ENCODE assay signal across 8 mouse cellular contexts in genomic region chr10:126986541-126986961, GRCm38 (mm10). TPM values are rescaled to one million over a fixed set of nuclear protein-coding genes. Genes with fewer than 3 reads are reported as not detected.
A peak's percentile ranks its signal among the peaks of the same experiment; 100 is the strongest.
DNase-seq lines count a peak whose midpoint lies in the region; ATAC-seq and TF ChIP-seq lines count a peak whose summit lies in the region.

No protein-coding gene starts in this region.

- H3K27ac ChIP-seq in spleen, adult 2 months (ENCODE audit: insufficient read depth, low read length), result peak overlapping the region; percentile 15; the same call in 1 of the 2 replicates
- H3K27ac ChIP-seq in forebrain, embryonic 12.5 days, result peak overlapping the region; percentile 38
- peak overlapping the region; percentile 92 for H3K27ac ChIP-seq in heart, embryonic 16.5 days (ENCODE audit: low read length)
- H3K27ac ChIP-seq in liver, embryonic 16.5 days (ENCODE audit: low read length), result peak overlapping the region; percentile 33; the same call in 1 of the 2 replicates
- peak overlapping the region; percentile 74 for H3K27ac ChIP-seq in neural tube, embryonic 15.5 days (replicated peaks)

- no peak for TF ChIP-seq POLR2A in spleen, adult 2 months (IDR thresholded peaks at IDR 0.05; ENCODE audit: low read depth, low read length)

- peaks cover 34% of the 10 kb centered on the region; the same call in 1 of the 2 replicates for H3K4me1 ChIP-seq in spleen, adult 2 months (ENCODE audit: control insufficient read depth, insufficient read depth, insufficient read length)
- H3K4me1 ChIP-seq in forebrain, embryonic 12.5 days, result peaks cover 72% of the 10 kb centered on the region
- H3K4me1 ChIP-seq in heart, embryonic 16.5 days (ENCODE audit: control insufficient read depth, insufficient read depth, low read length), result peaks cover 87% of the 10 kb centered on the region
- peaks cover 61% of the 10 kb centered on the region for H3K4me1 ChIP-seq in liver, embryonic 16.5 days (ENCODE audit: control insufficient read depth, low read depth, low read length)
- peaks cover 96% of the 10 kb centered on the region for H3K4me1 ChIP-seq in neural tube, embryonic 15.5 days

- no peak overlapping the region for H3K4me2 ChIP-seq in forebrain, embryonic 12.5 days
- H3K4me2 ChIP-seq in heart, embryonic 16.5 days (ENCODE audit: low read depth, low read length), result peak overlapping the region; percentile 39
- no peak overlapping the region for H3K4me2 ChIP-seq in liver, embryonic 16.5 days (ENCODE audit: low read depth, low read length)
- H3K4me2 ChIP-seq in neural tube, embryonic 15.5 days, result peak overlapping the region; percentile 1

- H3K9me3 ChIP-seq in forebrain, embryonic 12.5 days, result no peaks in the 10 kb centered on the region
- H3K9me3 ChIP-seq in heart, embryonic 16.5 days (replicated peaks; ENCODE audit: control insufficient read depth, low read length), result no peaks in the 10 kb centered on the region
- no peaks in the 10 kb centered on the region for H3K9me3 ChIP-seq in liver, embryonic 16.5 days (replicated peaks; ENCODE audit: control insufficient read depth, low read length)
- no peaks in the 10 kb centered on the region for H3K9me3 ChIP-seq in neural tube, embryonic 15.5 days (replicated peaks)

- ATAC-seq in forebrain, embryonic 12.5 days (ENCODE audit: low FRiP score), result no peak
- peak; percentile 82 for ATAC-seq in heart, embryonic 16.5 days (replicated peaks; ENCODE audit: extremely low read depth, insufficient read depth, low FRiP score)
- ATAC-seq in liver, embryonic 16.5 days (ENCODE audit: low read depth), result peak; percentile 30
- peak; percentile 42 for ATAC-seq in neural tube, embryonic 15.5 days (ENCODE audit: low FRiP score)

- WGBS in spleen, adult 2 months, result 68% methylated on average over 4 of the region's 4 CpGs
- WGBS in forebrain, embryonic 12.5 days, result 63% methylated on average over 4 of the region's 4 CpGs
- WGBS in heart, embryonic 16.5 days, result 19% methylated on average over 4 of the region's 4 CpGs
- WGBS in liver, embryonic 16.5 days (ENCODE audit: insufficient replicate concordance), result 75% methylated on average over 4 of the region's 4 CpGs
- WGBS in neural tube, embryonic 15.5 days, result 45% methylated on average over 4 of the region's 4 CpGs

- no peaks in the 10 kb centered on the region for H3K27me3 ChIP-seq in spleen, adult 2 months (ENCODE audit: control insufficient read depth, insufficient read depth, low read length)
- no peaks in the 10 kb centered on the region for H3K27me3 ChIP-seq in forebrain, embryonic 12.5 days
- H3K27me3 ChIP-seq in heart, embryonic 16.5 days (ENCODE audit: control insufficient read depth, insufficient read depth, low read length), result no peaks in the 10 kb centered on the region
- no peaks in the 10 kb centered on the region for H3K27me3 ChIP-seq in liver, embryonic 16.5 days (ENCODE audit: control insufficient read depth, insufficient read depth, low read depth, low read length)
- H3K27me3 ChIP-seq in neural tube, embryonic 15.5 days (replicated peaks), result no peaks in the 10 kb centered on the region

- H3K4me3 ChIP-seq in spleen, adult 2 months (ENCODE audit: extremely low read depth, insufficient read depth, insufficient read length), result no peak overlapping the region
- no peak overlapping the region for H3K4me3 ChIP-seq in forebrain, embryonic 12.5 days (replicated peaks)
- peak overlapping the region; percentile 17 for H3K4me3 ChIP-seq in heart, embryonic 16.5 days (ENCODE audit: low read length)
- no peak overlapping the region for H3K4me3 ChIP-seq in liver, embryonic 16.5 days (ENCODE audit: low read depth, low read length)
- no peak overlapping the region for H3K4me3 ChIP-seq in neural tube, embryonic 15.5 days (replicated peaks)

- no peak for DNase-seq in spleen, adult 2 months (ENCODE audit: low read depth in 1 of 2, low spot score in 2 of 2)
- no peak for DNase-seq in spleen, postnatal 14 days (ENCODE audit: low spot score in 2 of 2)
- peak; percentile 92 to 93 for DNase-seq in kidney, postnatal 36 days
- DNase-seq in thymus, postnatal 25 days, result no peak

- no peak overlapping the region for H3K9ac ChIP-seq in forebrain, embryonic 12.5 days
- H3K9ac ChIP-seq in heart, embryonic 16.5 days (ENCODE audit: low read length), result peak overlapping the region; percentile 35
- H3K9ac ChIP-seq in liver, embryonic 16.5 days (ENCODE audit: low read depth, low read length), result no peak overlapping the region
- H3K9ac ChIP-seq in neural tube, embryonic 15.5 days (replicated peaks), result no peak overlapping the region

- no peak for TF ChIP-seq CTCF in spleen, adult 2 months (IDR thresholded peaks at IDR 0.05; ENCODE audit: extremely low read depth, insufficient read depth, insufficient read length, insufficient replicate concordance)

- no peaks in the 10 kb centered on the region for H3K36me3 ChIP-seq in spleen, adult 2 months (ENCODE audit: control insufficient read depth, insufficient read depth, low read length)
- H3K36me3 ChIP-seq in forebrain, embryonic 12.5 days (replicated peaks), result peaks cover 5% of the 10 kb centered on the region
- peaks cover 3% of the 10 kb centered on the region; the same call in 1 of the 2 replicates for H3K36me3 ChIP-seq in heart, embryonic 16.5 days (ENCODE audit: control insufficient read depth, insufficient read depth)
- H3K36me3 ChIP-seq in liver, embryonic 16.5 days (ENCODE audit: control insufficient read depth, insufficient read depth), result peaks cover under 1% of the 10 kb centered on the region
- no peaks in the 10 kb centered on the region for H3K36me3 ChIP-seq in neural tube, embryonic 15.5 days

RNA-seq across cellular contexts. Expression of gene Ctdsp2, which starts 8.0 kb away (rescaled TPM):
- 61.4 and 67.3 TPM in 2 replicates for polyA plus RNA-seq in spleen, adult 2 months (2012; rRNA removed)
- polyA plus RNA-seq in forebrain, embryonic 12.5 days (2016; fragmentation: Nextera tagmentation; extraction: Ambion mirVana), result 49.2 and 49.5 TPM in 2 replicates
- 38.2 and 41.8 TPM in 2 replicates for polyA plus RNA-seq in heart, embryonic 16.5 days (2015; fragmentation: Nextera tagmentation; extraction: Ambion mirVana)
- polyA plus RNA-seq in liver, embryonic 16.5 days (2015; fragmentation: Nextera tagmentation; extraction: Ambion mirVana), result 11.1 and 12.2 TPM in 2 replicates
- polyA plus RNA-seq in neural tube, embryonic 15.5 days (2015; fragmentation: Nextera tagmentation; extraction: Ambion mirVana), result 15.7 and 25.4 TPM in 2 replicates

RNA-seq across cellular contexts. Expression of gene Avil, which starts 14.0 kb away (rescaled TPM):
- polyA plus RNA-seq in spleen, adult 2 months (2012; rRNA removed), result 0.06 and 0.09 TPM in 2 replicates
- polyA plus RNA-seq in forebrain, embryonic 12.5 days (2016; fragmentation: Nextera tagmentation; extraction: Ambion mirVana), result 0.21 TPM in 1 of 2 replicates, not detected in the other
- polyA plus RNA-seq in heart, embryonic 16.5 days (2015; fragmentation: Nextera tagmentation; extraction: Ambion mirVana), result 0.27 and 0.84 TPM in 2 replicates
- 0.09 TPM in 1 of 2 replicates, not detected in the other for polyA plus RNA-seq in liver, embryonic 16.5 days (2015; fragmentation: Nextera tagmentation; extraction: Ambion mirVana)
- 19.2 and 22.4 TPM in 2 replicates for polyA plus RNA-seq in neural tube, embryonic 15.5 days (2015; fragmentation: Nextera tagmentation; extraction: Ambion mirVana)

RNA-seq across cellular contexts. Expression of gene Tsfm, which starts 44.1 kb away (rescaled TPM):
- polyA plus RNA-seq in spleen, adult 2 months (2012; rRNA removed), result 17.1 and 26.3 TPM in 2 replicates
- 82.7 and 82.8 TPM in 2 replicates for polyA plus RNA-seq in forebrain, embryonic 12.5 days (2016; fragmentation: Nextera tagmentation; extraction: Ambion mirVana)
- 89.3 and 93.4 TPM in 2 replicates for polyA plus RNA-seq in heart, embryonic 16.5 days (2015; fragmentation: Nextera tagmentation; extraction: Ambion mirVana)
- polyA plus RNA-seq in liver, embryonic 16.5 days (2015; fragmentation: Nextera tagmentation; extraction: Ambion mirVana), result 37.1 and 40.1 TPM in 2 replicates
- polyA plus RNA-seq in neural tube, embryonic 15.5 days (2015; fragmentation: Nextera tagmentation; extraction: Ambion mirVana), result 66.6 and 71.0 TPM in 2 replicates

RNA-seq across cellular contexts. Expression of gene Mettl1, which starts 54.7 kb away (rescaled TPM):
- polyA plus RNA-seq in spleen, adult 2 months (2012; rRNA removed), result 14.6 and 14.9 TPM in 2 replicates
- 31.4 and 35.5 TPM in 2 replicates for polyA plus RNA-seq in forebrain, embryonic 12.5 days (2016; fragmentation: Nextera tagmentation; extraction: Ambion mirVana)
- polyA plus RNA-seq in heart, embryonic 16.5 days (2015; fragmentation: Nextera tagmentation; extraction: Ambion mirVana), result 28.3 and 30.6 TPM in 2 replicates
- polyA plus RNA-seq in liver, embryonic 16.5 days (2015; fragmentation: Nextera tagmentation; extraction: Ambion mirVana), result 13.4 and 13.5 TPM in 2 replicates
- 24.3 and 29.6 TPM in 2 replicates for polyA plus RNA-seq in neural tube, embryonic 15.5 days (2015; fragmentation: Nextera tagmentation; extraction: Ambion mirVana)

RNA-seq across cellular contexts. Expression of gene Eef1akmt3, which starts 54.8 kb away (rescaled TPM):
- 0.35 and 0.42 TPM in 2 replicates for polyA plus RNA-seq in spleen, adult 2 months (2012; rRNA removed)
- 0.14 and 0.20 TPM in 2 replicates for polyA plus RNA-seq in forebrain, embryonic 12.5 days (2016; fragmentation: Nextera tagmentation; extraction: Ambion mirVana)
- 0.16 and 0.37 TPM in 2 replicates for polyA plus RNA-seq in heart, embryonic 16.5 days (2015; fragmentation: Nextera tagmentation; extraction: Ambion mirVana)
- polyA plus RNA-seq in liver, embryonic 16.5 days (2015; fragmentation: Nextera tagmentation; extraction: Ambion mirVana), result 0.09 and 0.21 TPM in 2 replicates
- polyA plus RNA-seq in neural tube, embryonic 15.5 days (2015; fragmentation: Nextera tagmentation; extraction: Ambion mirVana), result 0.27 and 0.51 TPM in 2 replicates

Comparison
In these comparisons a context has a peak if more than half of its experiments do, and no peak if none do; other contexts are left out.
1. DNase-seq: peak in kidney, postnatal 36 days (2 of 2); none in spleen, adult 2 months (0 of 2), spleen, postnatal 14 days (0 of 2) and thymus, postnatal 25 days (single experiment).
2. H3K27ac ChIP-seq: peak in every context shown above with its lines; median percentile 92 in heart, embryonic 16.5 days; 74 in neural tube, embryonic 15.5 days; 38 in forebrain, embryonic 12.5 days; 33 in liver, embryonic 16.5 days; 15 in spleen, adult 2 months.
3. H3K4me2 ChIP-seq: peak in heart, embryonic 16.5 days (single experiment) and neural tube, embryonic 15.5 days (single experiment); none in forebrain, embryonic 12.5 days (single experiment) and liver, embryonic 16.5 days (single experiment).
4. RNA of gene Avil, which starts 14.0 kb away (polyA plus RNA-seq): 19.2 to 22.4 TPM in neural tube, embryonic 15.5 days; 0.27 to 0.84 TPM in heart, embryonic 16.5 days, 0.06 to 0.09 TPM in spleen, adult 2 months, 0.21 TPM in forebrain, embryonic 12.5 days and 0.09 TPM in liver, embryonic 16.5 days; every median in the first group is over 10 times any median in the second.